In the genomic region with DNA sequence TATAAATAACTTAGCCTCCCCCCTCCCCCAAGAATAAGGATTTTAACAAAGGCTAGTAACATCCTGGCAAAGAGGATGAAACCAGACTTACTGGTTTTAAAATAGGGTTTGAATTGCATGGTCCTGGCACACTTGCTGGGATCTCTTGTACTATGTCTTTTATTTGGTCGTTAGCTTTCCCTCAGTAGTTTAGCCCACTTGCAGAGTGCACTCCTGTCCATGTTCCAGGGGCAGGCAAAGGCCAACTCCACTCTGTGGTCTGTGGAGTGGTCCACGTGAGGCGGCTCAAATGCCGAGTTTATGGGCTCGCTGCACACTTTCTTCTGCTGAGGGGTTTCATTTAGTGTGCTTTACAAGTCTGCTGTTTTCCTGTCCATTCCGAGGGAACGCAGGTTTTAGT, we compare ENCODE assay signal across 19 mouse cellular contexts. TPM values are rescaled to one million over a fixed set of nuclear protein-coding genes. Genes with fewer than 3 reads are reported as not detected.
DNase-seq lines count a peak whose midpoint lies in the region; ATAC-seq lines count a peak whose summit lies in the region.
"Had no signal": no experiment of that assay in that cellular context is flagged by ENCODE, and none has a peak within 500 bp of the region (broad histone marks: within the 10 kb centered on the region; RNA-seq: fewer than 3 reads in every experiment).

No protein-coding gene starts in this region.

- DNase-seq in kidney, postnatal 10 days, result no peak
- peak; percentile 55 for DNase-seq in kidney, postnatal 36 days
- DNase-seq in lung, postnatal 25 days (ENCODE audit: low spot score), result peak; percentile 50
- no peak for DNase-seq in thymus, postnatal 0 days (ENCODE audit: low spot score)
- DNase-seq in midbrain, embryonic 14.5 days, result no peak
- DNase-seq: adrenal gland, postnatal 10 days; cerebellum, adult 18-20 months; gastrocnemius, postnatal 10 days; retina, postnatal 1 day; thymus, postnatal 14 days had no signal

- no peak overlapping the region for H3K4me3 ChIP-seq in heart, embryonic 12.5 days
- H3K4me3 ChIP-seq in heart, embryonic 11.5 days (ENCODE audit: low read depth, low read length), result no peak overlapping the region
- no peak overlapping the region for H3K4me3 ChIP-seq in kidney, embryonic 14.5 days (ENCODE audit: low read length)
- no peak overlapping the region for H3K4me3 ChIP-seq in midbrain, embryonic 14.5 days (replicated peaks; ENCODE audit: low read depth, low read length)
- H3K4me3 ChIP-seq: erythroblast, embryonic 14.5 days; forebrain, embryonic 15.5 days; hindbrain, embryonic 12.5 days; liver, embryonic 15.5 days had no signal

- peaks cover 33% of the 10 kb centered on the region for H3K36me3 ChIP-seq in heart, embryonic 12.5 days
- peaks cover 4% of the 10 kb centered on the region; the same call in 1 of the 2 replicates for H3K36me3 ChIP-seq in heart, embryonic 11.5 days (ENCODE audit: control insufficient read depth, insufficient read depth, low read length)
- peaks cover 34% of the 10 kb centered on the region for H3K36me3 ChIP-seq in kidney, embryonic 14.5 days (ENCODE audit: control insufficient read depth, insufficient read depth, low read length)
- H3K36me3 ChIP-seq in midbrain, embryonic 14.5 days (ENCODE audit: control insufficient read depth, insufficient read depth, low read length), result peaks cover 28% of the 10 kb centered on the region

- H3K9ac ChIP-seq in heart, embryonic 12.5 days, result no peak overlapping the region
- no peak overlapping the region for H3K9ac ChIP-seq in heart, embryonic 11.5 days (ENCODE audit: low read depth, low read length)
- H3K9ac ChIP-seq in kidney, embryonic 14.5 days (ENCODE audit: low read depth, low read length), result 0 out of 2 replicates have a peak overlapping the region, but pooled peaks have one; percentile 12
- no peak overlapping the region for H3K9ac ChIP-seq in midbrain, embryonic 14.5 days (replicated peaks; ENCODE audit: low read length)
- H3K9ac ChIP-seq: hindbrain, embryonic 12.5 days; liver, embryonic 15.5 days had no signal

- no peaks in the 10 kb centered on the region for H3K27me3 ChIP-seq in heart, embryonic 12.5 days (replicated peaks)
- H3K27me3 ChIP-seq in heart, embryonic 11.5 days (ENCODE audit: control insufficient read depth, insufficient read depth, low read length), result no peaks in the 10 kb centered on the region
- H3K27me3 ChIP-seq in kidney, embryonic 14.5 days (ENCODE audit: control insufficient read depth, insufficient read depth, low read length), result no peaks in the 10 kb centered on the region
- H3K27me3 ChIP-seq in midbrain, embryonic 14.5 days (ENCODE audit: control insufficient read depth, insufficient read depth, low read length), result no peaks in the 10 kb centered on the region
- H3K27me3 ChIP-seq: CH12.LX; forebrain, embryonic 15.5 days; hindbrain, embryonic 12.5 days; liver, embryonic 15.5 days had no signal

- no peaks in the 10 kb centered on the region for H3K9me3 ChIP-seq in heart, embryonic 12.5 days (replicated peaks)
- no peaks in the 10 kb centered on the region for H3K9me3 ChIP-seq in heart, embryonic 11.5 days (replicated peaks; ENCODE audit: control insufficient read depth, low read length)
- H3K9me3 ChIP-seq in kidney, embryonic 14.5 days (ENCODE audit: control insufficient read depth, low read length), result no peaks in the 10 kb centered on the region
- H3K9me3 ChIP-seq in midbrain, embryonic 14.5 days (ENCODE audit: control insufficient read depth, low read length), result no peaks in the 10 kb centered on the region
- H3K9me3 ChIP-seq: forebrain, embryonic 15.5 days; hindbrain, embryonic 12.5 days; liver, embryonic 15.5 days had no signal

- H3K27ac ChIP-seq in heart, embryonic 12.5 days (ENCODE audit: poor library complexity, severe bottlenecking), result no peak overlapping the region
- H3K27ac ChIP-seq in heart, embryonic 11.5 days (ENCODE audit: low read depth, low read length), result no peak overlapping the region
- no peak overlapping the region for H3K27ac ChIP-seq in kidney, embryonic 14.5 days (ENCODE audit: low read depth, low read length)
- no peak overlapping the region for H3K27ac ChIP-seq in midbrain, embryonic 14.5 days (replicated peaks; ENCODE audit: low read depth, low read length)
- H3K27ac ChIP-seq: forebrain, embryonic 15.5 days; hindbrain, embryonic 12.5 days; liver, embryonic 15.5 days had no signal

- peaks cover 36% of the 10 kb centered on the region for H3K4me1 ChIP-seq in heart, embryonic 12.5 days (replicated peaks)
- H3K4me1 ChIP-seq in heart, embryonic 11.5 days (ENCODE audit: control insufficient read depth, insufficient read depth, low read length), result peaks cover 28% of the 10 kb centered on the region
- peaks cover 31% of the 10 kb centered on the region for H3K4me1 ChIP-seq in kidney, embryonic 14.5 days (ENCODE audit: control insufficient read depth, insufficient read depth, low read length)
- peaks cover 26% of the 10 kb centered on the region for H3K4me1 ChIP-seq in midbrain, embryonic 14.5 days (ENCODE audit: control insufficient read depth, insufficient read depth, low read length)

- peak overlapping the region; percentile 27; the same call in 1 of the 2 replicates for H3K4me2 ChIP-seq in heart, embryonic 12.5 days
- H3K4me2 ChIP-seq in heart, embryonic 11.5 days, result no peak overlapping the region
- 0 out of 2 replicates have a peak overlapping the region, but pooled peaks have one; percentile 3 for H3K4me2 ChIP-seq in kidney, embryonic 14.5 days (replicated peaks; ENCODE audit: low read depth, low read length)
- no peak overlapping the region for H3K4me2 ChIP-seq in midbrain, embryonic 14.5 days (ENCODE audit: low read length)
- H3K4me2 ChIP-seq: forebrain, embryonic 15.5 days; hindbrain, embryonic 12.5 days; liver, embryonic 15.5 days had no signal

- WGBS in heart, embryonic 12.5 days, result 71% methylated on average over 7 of the region's 7 CpGs
- WGBS in heart, embryonic 11.5 days (ENCODE audit: insufficient replicate concordance), result 76% methylated on average over 7 of the region's 7 CpGs
- WGBS in kidney, embryonic 14.5 days, result 52% methylated on average over 7 of the region's 7 CpGs
- 83% methylated on average over 7 of the region's 7 CpGs for WGBS in midbrain, embryonic 14.5 days

- ATAC-seq in heart, embryonic 12.5 days (ENCODE audit: insufficient number of reproducible peaks, low FRiP score), result no peak
- ATAC-seq in heart, embryonic 11.5 days (replicated peaks; ENCODE audit: insufficient number of reproducible peaks, low FRiP score, low TSS enrichment), result no peak
- ATAC-seq in kidney, embryonic 14.5 days (ENCODE audit: low FRiP score, low TSS enrichment), result no peak
- ATAC-seq in midbrain, embryonic 14.5 days (ENCODE audit: low FRiP score, low TSS enrichment), result no peak
- ATAC-seq: forebrain, embryonic 15.5 days; intestine, embryonic 16.5 days had no signal

RNA-seq across cellular contexts. Expression of a gene that starts 3.2 kb away (rescaled TPM):
- polyA plus RNA-seq in heart, embryonic 12.5 days (2016; fragmentation: Nextera tagmentation; extraction: Ambion mirVana), result 24.1 and 27.2 TPM in 2 replicates
- polyA plus RNA-seq in heart, embryonic 11.5 days (2014; fragmentation: Nextera tagmentation; extraction: Ambion mirVana), result 21.5 and 24.4 TPM in 2 replicates
- 28.1 and 48.8 TPM in 2 replicates for polyA plus RNA-seq in kidney, embryonic 14.5 days (2014; fragmentation: Nextera tagmentation; extraction: Ambion mirVana)
- polyA plus RNA-seq in thymus, postnatal 0 days (2015; fragmentation: Nextera tagmentation; extraction: Ambion mirVana), result 20.7 and 21.0 TPM in 2 replicates
- 22.0 and 29.1 TPM in 2 replicates for polyA plus RNA-seq in midbrain, embryonic 14.5 days (2014; fragmentation: Nextera tagmentation; extraction: Ambion mirVana)

RNA-seq across cellular contexts. Expression of a gene that starts 4.3 kb away (rescaled TPM):
- polyA plus RNA-seq in heart, embryonic 12.5 days (2016; fragmentation: Nextera tagmentation; extraction: Ambion mirVana), result 118 and 120 TPM in 2 replicates
- 112 and 130 TPM in 2 replicates for polyA plus RNA-seq in heart, embryonic 11.5 days (2014; fragmentation: Nextera tagmentation; extraction: Ambion mirVana)
- polyA plus RNA-seq in kidney, embryonic 14.5 days (2014; fragmentation: Nextera tagmentation; extraction: Ambion mirVana), result 78.5 and 134 TPM in 2 replicates
- polyA plus RNA-seq in thymus, postnatal 0 days (2015; fragmentation: Nextera tagmentation; extraction: Ambion mirVana), result 132 and 141 TPM in 2 replicates
- 320 and 379 TPM in 2 replicates for polyA plus RNA-seq in midbrain, embryonic 14.5 days (2014; fragmentation: Nextera tagmentation; extraction: Ambion mirVana)

RNA-seq across cellular contexts. Expression of a gene that starts 49.8 kb away (rescaled TPM):
- polyA plus RNA-seq in heart, embryonic 12.5 days (2016; fragmentation: Nextera tagmentation; extraction: Ambion mirVana), result 0.36 and 1.2 TPM in 2 replicates
- polyA plus RNA-seq in heart, embryonic 11.5 days (2014; fragmentation: Nextera tagmentation; extraction: Ambion mirVana), result 0.90 and 1.0 TPM in 2 replicates
- polyA plus RNA-seq in kidney, embryonic 14.5 days (2014; fragmentation: Nextera tagmentation; extraction: Ambion mirVana), result 2.7 and 3.5 TPM in 2 replicates
- polyA plus RNA-seq in thymus, postnatal 0 days (2015; fragmentation: Nextera tagmentation; extraction: Ambion mirVana), result 1.1 and 1.5 TPM in 2 replicates
- 2.8 and 3.1 TPM in 2 replicates for polyA plus RNA-seq in midbrain, embryonic 14.5 days (2014; fragmentation: Nextera tagmentation; extraction: Ambion mirVana)
- polyA plus RNA-seq: erythroblast, embryonic 14.5 days had no signal

RNA-seq across cellular contexts. Expression of a gene that starts 59.0 kb away (rescaled TPM):
- 4.3 and 4.4 TPM in 2 replicates for polyA plus RNA-seq in heart, embryonic 12.5 days (2016; fragmentation: Nextera tagmentation; extraction: Ambion mirVana)
- 3.1 and 4.0 TPM in 2 replicates for polyA plus RNA-seq in heart, embryonic 11.5 days (2014; fragmentation: Nextera tagmentation; extraction: Ambion mirVana)
- polyA plus RNA-seq in kidney, embryonic 14.5 days (2014; fragmentation: Nextera tagmentation; extraction: Ambion mirVana), result 7.9 and 10.8 TPM in 2 replicates
- polyA plus RNA-seq in thymus, postnatal 0 days (2015; fragmentation: Nextera tagmentation; extraction: Ambion mirVana), result 7.5 and 8.1 TPM in 2 replicates
- 7.2 and 7.7 TPM in 2 replicates for polyA plus RNA-seq in midbrain, embryonic 14.5 days (2014; fragmentation: Nextera tagmentation; extraction: Ambion mirVana)

Comparison
In these comparisons a context has a peak if more than half of its experiments do, and no peak if none do; other contexts are left out.
1. H3K4me2 ChIP-seq: peak in heart, embryonic 12.5 days (single experiment) and kidney, embryonic 14.5 days (single experiment); none in heart, embryonic 11.5 days (single experiment) and midbrain, embryonic 14.5 days (single experiment).
2. DNase-seq: peak in kidney, postnatal 36 days (2 of 2) and lung, postnatal 25 days (single experiment); none in kidney, postnatal 10 days (single experiment), thymus, postnatal 0 days (single experiment) and midbrain, embryonic 14.5 days (single experiment).